Mouse (Mus musculus) skeletal muscle tissue, adult 2 months (tissue): ENCODE measurements around the gene Hcls1.

Source experiments
- DNase-seq: peaks from one replicate; pipeline ENCODE4 v3.0.0-alpha.2; 2012; ENCODE audit warnings: low read depth, low spot score

The Hcls1 gene

DNA sequence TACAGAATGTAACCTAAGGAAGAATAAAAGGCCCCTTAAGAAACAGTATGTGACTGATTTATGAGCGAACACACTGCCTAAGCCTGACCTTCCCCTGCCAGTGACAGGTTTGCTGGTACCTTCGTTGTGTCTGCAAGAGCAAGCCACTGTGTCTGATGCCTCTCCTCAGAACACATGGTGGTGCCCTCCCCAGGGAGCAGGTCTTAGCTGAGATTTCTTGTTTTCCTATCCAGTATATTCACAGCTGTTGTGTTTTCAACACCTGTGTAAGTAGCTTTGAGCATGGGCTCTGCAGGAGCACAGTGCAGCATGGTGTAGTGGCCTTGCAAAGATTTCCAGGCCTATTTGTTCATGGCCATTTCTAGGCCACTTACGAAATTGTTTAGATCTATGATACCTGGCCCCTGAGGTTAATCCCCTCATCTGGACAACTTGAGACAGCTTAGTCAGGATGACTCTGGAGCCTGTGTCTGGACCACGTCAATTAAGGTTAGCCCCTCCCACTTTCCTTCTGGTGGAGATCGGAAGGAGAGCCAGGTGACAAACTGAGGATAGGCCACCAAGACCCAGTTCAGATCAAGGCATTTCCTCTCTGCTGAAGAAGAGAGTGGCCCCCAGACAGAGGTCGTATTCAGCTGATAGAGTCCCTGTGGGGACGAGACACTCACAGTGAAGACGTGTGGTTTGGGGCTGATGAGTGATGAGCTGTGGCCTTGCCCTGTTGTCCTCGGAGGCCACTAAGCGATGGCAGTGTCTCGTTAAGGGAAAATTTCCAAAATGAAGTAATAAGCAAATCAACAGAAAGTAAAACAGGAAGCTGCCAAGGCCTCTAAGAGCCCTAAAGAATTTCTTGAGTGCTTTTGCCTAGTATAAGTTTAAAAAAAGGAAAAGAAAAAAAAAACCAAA, 4.3 kb upstream of the Hcls1 start:
- DNase-seq = no peak

DNA sequence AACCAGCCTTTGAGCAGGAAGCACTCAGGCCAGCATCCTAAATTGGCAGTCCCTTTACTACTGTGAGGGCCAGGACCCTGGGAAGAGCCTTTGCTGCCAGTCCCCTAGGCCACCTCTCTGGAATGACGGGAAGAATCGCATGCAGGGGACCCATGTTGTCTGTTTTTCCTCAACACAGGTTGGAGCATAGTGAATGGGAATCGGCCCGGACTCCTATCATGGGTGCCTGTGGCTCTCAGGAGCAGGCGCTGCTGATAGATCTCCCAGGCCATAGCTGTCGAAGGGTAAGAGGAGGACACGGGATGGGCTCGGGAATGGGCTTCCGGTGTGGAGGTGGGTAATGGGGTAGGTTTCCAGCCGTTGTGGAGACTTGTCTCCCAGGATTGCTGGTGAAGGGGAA, 3.4 kb upstream of the Hcls1 start:
- no peak for DNase-seq

DNA sequence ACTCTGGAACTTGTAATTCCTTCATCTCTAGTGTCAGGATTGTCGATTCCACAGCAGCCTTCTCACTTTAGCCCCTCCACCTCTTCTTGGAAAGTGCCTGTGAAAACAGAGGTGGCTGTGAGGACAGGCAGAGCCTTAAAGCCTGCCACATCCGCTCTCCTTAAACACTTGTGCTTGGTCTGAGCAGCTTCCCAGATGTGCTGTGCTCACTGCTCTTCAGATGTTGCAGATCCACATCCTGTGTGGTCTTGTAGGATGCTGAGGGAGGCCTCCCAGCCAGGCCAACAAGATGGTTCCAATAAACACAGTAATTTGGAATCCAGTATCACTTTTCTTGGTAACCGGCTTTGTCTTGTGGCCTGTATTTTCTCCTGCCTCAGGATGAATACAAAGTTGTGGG, 2.8 kb upstream of the Hcls1 start:
- DNase-seq = no peak

- DNase-seq = no peak
Measured at GRCm38 (mm10) chr16:36932546-36932945, 2.2 kb upstream of the Hcls1 start.

DNA sequence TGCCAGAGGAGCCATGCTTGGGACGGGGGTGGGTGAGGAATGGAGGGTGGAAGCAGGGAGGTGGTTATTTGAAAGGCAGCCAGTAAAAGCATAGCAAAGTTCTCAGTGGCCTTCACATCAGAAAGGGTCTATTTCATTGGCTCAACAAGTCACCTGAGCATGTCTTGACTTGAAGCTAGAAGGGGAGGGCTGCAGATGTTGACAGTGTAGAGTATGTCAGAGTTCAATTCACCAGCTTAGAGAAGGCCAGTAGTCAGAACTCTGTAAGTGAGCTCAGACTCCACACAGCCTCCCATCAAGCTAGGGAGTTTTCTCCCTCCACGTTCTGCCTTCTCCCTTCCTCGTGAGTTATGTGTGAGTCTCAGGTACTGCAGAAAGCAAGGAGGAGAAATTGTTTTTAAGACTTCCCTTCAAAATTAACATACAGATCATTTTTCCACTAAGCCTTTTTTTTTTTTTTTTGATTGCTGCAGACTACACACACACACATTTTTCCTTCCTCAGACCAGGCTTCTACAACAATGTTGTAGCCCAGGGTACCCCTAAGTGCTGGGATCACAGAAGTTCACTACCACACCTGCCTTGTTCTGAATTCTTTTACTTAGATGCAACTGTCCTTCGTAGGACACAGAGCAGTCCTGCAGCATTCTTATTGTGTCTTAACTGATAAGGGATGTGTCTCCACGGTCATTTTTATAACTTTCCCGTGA, 497 bp upstream of the Hcls1 start:
- DNase-seq = peak; percentile 30

DNA sequence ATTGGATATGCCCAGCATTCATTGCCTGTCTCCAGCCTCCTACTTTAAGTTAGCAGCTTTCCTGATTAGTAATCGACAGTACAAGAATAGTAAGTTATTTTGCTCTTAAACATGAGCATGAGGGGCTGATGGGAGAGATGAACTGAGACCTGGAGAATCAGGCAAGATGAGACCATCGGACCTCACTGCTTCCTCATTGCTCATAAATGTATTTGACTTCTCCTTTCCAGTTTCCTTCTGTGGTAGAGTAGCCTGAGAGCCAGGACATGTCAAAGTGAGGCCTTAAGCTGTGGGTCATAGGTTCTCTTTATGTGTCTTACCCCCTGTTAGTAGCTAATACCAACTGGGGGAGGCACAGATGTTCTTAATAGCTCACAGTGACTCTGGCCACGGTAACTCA, 1.0 kb downstream of the Hcls1 start:
- DNase-seq = no peak

DNA sequence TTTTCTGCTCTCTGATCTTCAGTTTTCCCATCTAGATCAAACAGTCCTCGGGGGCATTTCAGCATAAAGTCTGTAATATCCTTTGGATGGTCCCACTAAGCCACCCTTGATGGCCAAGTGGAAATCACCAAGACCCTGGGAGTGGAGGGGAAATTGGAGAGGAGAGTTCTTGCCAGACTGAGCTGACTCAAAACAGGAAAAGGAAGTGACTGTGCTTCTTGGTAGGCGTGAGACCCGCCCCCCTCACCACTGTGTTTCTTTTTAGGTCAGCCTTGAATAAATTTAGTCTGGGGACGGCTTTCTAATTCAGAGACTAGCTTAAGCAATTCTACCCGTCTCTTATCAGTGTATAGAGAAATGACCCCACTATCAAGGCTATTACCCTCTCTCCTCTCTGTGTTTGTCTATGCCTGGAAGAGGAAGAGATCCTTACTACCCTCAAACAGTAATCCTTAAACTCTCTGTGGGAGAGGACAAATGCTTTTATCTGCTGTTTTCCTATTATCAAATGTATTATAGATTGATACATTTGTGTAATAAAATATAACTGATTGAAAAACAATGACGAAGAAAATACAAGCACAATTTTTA, 6.4 kb downstream of the Hcls1 start:
- no peak for DNase-seq

DNA sequence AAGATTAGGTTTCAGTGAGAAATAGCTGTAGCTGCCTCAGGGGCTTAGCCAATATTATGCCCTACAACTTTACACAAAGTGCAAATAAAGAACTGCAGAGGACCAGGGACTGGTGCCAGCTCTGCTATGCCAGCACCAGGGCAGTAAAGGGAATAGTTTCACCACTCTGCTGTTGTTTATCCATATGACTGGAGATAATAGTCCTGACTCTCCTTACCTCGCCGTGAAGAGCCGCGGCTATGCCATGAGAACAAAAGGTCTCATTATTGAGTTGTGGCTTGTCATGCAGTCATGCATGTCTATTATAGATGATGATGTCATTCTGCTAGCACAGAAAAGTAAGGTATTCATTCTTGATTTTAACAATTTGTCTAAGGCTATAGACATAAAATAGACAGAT, 7.1 kb downstream of the Hcls1 start:
- no peak for DNase-seq

- DNase-seq = peak; percentile 34
Measured at GRCm38 (mm10) chr16:36943591-36943990, 8.8 kb downstream of the Hcls1 start.

DNA sequence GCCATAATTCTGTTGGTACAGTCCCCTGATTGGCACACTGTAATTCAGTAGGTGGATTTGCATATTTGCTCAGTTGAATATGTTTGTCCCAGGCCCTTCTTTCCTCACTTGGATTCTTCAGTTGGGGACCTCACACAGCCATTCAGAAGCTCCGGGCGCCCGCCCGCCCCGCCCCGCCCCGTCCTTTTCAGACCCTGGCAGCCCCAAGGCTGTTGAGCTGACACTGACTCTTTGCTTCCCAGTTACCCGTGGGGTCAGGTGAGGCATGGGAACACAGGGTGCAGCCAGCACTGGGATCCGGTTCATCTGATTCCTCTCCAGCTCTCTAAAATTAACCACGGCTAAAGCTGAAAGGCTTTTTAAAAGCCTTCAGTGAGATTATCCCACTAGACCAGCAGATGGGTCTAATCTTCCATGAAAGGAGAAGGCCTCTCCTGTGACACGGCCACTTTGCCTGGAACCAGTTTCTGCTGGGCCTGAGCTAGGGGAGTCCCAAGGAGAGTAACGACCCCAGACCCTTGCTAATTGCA, 10.2 kb downstream of the Hcls1 start:
- DNase-seq = peak; percentile 91

GRCm38 (mm10) chr16:36946459-36947159, 11.8 kb downstream of the Hcls1 start:
- no peak for DNase-seq

DNA sequence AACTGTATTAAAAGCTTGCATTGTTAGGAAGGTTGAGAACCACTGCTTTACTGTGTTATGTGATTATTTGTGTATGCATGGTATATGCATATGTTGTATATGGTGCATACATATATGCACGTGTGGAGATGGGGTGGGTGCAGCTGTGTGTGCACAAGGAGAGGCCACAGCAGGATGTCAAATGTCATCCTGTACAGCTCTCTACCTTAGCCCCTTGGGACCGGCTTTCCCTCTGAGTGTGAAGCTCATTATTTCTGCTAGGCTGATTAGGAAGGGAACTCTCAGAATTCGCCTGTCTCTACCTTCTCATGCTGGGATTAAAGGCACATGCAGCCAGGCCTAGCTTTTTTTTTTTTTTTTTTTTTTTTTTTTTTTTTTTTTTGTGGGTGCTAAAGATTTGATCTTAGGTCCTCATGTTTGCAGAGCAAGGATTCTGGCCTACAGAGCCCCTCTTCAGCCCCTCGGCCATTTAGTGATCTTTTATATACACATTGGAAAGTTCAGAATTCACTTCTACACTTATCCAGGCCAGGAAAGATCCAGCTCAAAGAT, 12.9 kb downstream of the Hcls1 start:
- DNase-seq = no peak

- DNase-seq = no peak
Measured at GRCm38 (mm10) chr16:36949614-36950336, 15.0 kb downstream of the Hcls1 start.

DNA sequence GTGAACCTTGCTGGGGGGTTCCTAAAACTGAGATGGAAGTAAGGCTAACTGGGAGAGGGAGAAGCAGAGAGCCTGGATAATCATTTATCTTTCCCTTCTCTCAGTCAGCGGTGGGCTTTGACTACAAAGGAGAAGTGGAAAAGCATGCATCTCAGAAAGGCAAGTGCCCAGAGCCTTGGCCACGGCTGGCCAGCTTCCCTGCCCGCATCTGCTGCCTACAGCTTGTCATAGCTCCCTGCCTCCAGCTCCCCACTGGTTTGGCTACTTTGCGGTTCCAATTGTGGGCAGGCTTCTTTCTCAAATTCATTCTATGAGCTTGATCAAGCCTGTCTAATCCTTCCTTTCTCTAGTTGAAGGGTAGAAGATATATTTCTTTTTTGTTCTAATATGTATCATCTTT, 16.2 kb downstream of the Hcls1 start:
- no peak for DNase-seq

DNA sequence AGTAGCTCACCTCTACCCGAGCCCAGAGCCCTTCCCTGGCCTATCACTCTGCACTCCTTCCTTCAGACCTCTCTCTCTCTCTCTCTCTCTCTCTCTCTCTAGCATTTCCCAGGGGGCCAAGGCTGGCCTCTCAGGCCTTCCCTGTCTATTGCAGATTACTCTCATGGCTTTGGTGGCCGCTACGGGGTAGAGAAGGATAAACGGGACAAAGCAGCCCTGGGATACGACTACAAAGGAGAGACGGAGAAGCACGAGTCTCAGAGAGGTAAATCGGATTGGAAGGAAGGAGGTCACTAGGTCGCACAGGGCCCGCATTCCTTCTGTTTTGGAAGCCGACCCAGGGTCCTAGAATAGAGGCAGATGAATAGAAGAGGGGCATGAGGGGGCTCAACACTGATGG, 20.3 kb downstream of the Hcls1 start:
- no peak for DNase-seq

GRCm38 (mm10) chr16:36963415-36963814, 28.6 kb downstream of the Hcls1 start:
- DNase-seq = no peak

GRCm38 (mm10) chr16:36979127-36979526, 44.3 kb downstream of the Hcls1 start:
- DNase-seq = no peak

DNA sequence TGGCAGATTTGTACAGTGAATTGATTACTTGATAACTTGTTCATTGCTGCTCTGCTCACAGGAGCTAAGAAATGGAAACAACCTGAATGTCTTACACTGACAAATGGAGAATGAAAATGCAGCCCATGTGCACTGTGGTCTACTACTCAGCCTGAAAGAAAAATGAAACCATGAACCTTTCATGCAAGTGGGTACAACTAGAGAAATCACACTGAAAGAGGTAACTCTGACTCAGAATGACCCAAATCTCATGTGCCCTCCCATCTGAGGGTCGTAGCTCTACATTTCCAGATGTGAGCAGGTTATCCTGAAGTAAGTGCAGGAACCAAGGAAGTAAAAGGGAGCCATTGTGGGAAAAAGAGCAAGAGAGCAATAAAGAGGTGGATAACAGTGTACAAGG, 49.0 kb downstream of the Hcls1 start:
- no peak for DNase-seq

- no peak for DNase-seq
Measured at GRCm38 (mm10) chr16:36985636-36986042, 50.9 kb downstream of the Hcls1 start.

DNA sequence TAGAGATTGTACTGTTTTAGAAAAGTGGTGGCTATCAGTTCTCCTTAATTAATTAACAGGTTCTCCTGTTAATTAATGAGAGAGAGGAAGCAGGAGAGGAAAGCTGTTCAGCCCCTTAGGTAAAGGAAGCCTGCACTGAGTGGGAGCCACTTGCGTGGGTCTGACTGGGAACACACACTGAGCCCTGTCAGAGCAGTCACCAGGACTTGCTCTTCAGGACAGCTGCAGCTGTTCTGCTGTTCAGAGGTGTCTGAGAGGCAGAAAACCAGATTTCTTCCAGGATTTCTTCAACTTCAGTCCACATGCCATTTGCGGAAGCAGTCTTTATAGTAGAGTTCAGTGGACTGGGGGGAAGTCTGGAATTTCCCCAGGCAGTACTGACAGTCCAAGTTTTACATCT, 52.6 kb downstream of the Hcls1 start:
- DNase-seq = peak; percentile 44

- DNase-seq = no peak
Measured at GRCm38 (mm10) chr16:36988066-36988465, 53.3 kb downstream of the Hcls1 start.
